Mouse (Mus musculus): ENCODE measurements around the gene Mettl24.

DNA sequence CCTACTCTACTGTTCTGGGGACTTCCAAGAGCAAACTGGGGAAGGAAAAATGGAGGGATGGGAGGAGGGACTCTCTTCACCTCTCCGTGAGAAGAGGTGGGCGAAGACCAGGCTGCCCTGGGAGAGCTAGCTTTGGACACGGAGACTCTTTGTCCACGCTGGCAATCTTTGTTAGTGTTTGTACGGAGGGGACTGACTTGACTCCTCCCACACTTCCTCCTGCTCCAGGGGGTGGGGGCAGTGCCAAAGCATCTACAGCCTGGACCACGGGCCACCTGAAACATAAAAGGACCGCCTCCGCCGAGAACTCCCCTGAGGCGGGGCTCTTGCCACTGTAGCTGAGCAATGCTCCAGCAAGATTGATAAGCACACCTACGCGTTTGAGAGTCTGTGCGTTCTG, 8.9 kb upstream of the Mettl24 start:
- no peak for TF ChIP-seq POLR2A (IDR thresholded peaks at IDR 0.05; ENCODE audit: insufficient read length, low read depth)
- TF ChIP-seq MAX (IDR thresholded peaks at IDR 0.05; ENCODE audit: low read depth), result no peak
- no peak for TF ChIP-seq TCF12 (IDR thresholded peaks at IDR 0.05; ENCODE audit: insufficient read depth, poor library complexity, severe bottlenecking)
- no peak for TF ChIP-seq USF1 (IDR thresholded peaks at IDR 0.05; ENCODE audit: low read depth)
- TF ChIP-seq POLR2AphosphoS2 (IDR thresholded peaks at IDR 0.05; ENCODE audit: insufficient read length, low read depth), result no peak
- TF ChIP-seq MYOG (IDR thresholded peaks at IDR 0.05; ENCODE audit: control insufficient read depth in 1 of 3, insufficient read depth in 1 of 3, insufficient read length in 2 of 3, low read depth in 2 of 3), result no peak
- no peak for TF ChIP-seq SRF (IDR thresholded peaks at IDR 0.05; ENCODE audit: control insufficient read depth, insufficient read length, low read depth)
- no peak for TF ChIP-seq CEBPB (IDR thresholded peaks at IDR 0.05; ENCODE audit: insufficient read depth, poor library complexity, severe bottlenecking)

Data from myocyte (in vitro differentiated cells).